Mouse (Mus musculus) forebrain, postnatal 0 days (tissue): ENCODE measurements around the gene Adad2. TPM values are rescaled to one million over a fixed set of nuclear protein-coding genes. Genes with fewer than 3 reads are reported as not detected.

Source experiments
- ATAC-seq: fragments of 200-750 bp; cut with Nextera tagmentation; 2 replicates; pipeline ENCODE4 v1.8.0; 2017; ENCODE audit warnings: mild to moderate bottlenecking, moderate library complexity
- DNase-seq: peaks from one replicate; pipeline ENCODE4 v3.0.0-alpha.2; 2015
- H3K27ac ChIP-seq: fragments of 300-500 bp; sonication (generic); 2 replicates; pipeline ENCODE4 v1.5.1; 2014; ENCODE audit warnings: low read depth, mild to moderate bottlenecking, antibody characterized with exemption, low read length, moderate library complexity, mixed read lengths
- H3K27me3 ChIP-seq: fragments of 300-500 bp; sonication (generic); 2 replicates; pipeline ENCODE4 v1.6.1; 2014; ENCODE audit warnings: mild to moderate bottlenecking, low read length, mixed read lengths; ENCODE audit not compliant: insufficient read depth
- H3K36me3 ChIP-seq: fragments of 300-500 bp; sonication (generic); 2 replicates; pipeline ENCODE4 v1.6.1; 2014; ENCODE audit warnings: mild to moderate bottlenecking, moderate library complexity; ENCODE audit not compliant: insufficient read depth
- H3K4me1 ChIP-seq: fragments of 300-500 bp; sonication (generic); 2 replicates; pipeline ENCODE4 v1.6.1; 2014; ENCODE audit warnings: antibody characterized with exemption; ENCODE audit not compliant: insufficient read depth
- H3K4me2 ChIP-seq: fragments of 300-500 bp; sonication (generic); 2 replicates; pipeline ENCODE4 v1.6.1; 2014; ENCODE audit warnings: low read depth, mild to moderate bottlenecking, moderate library complexity
- H3K4me3 ChIP-seq: fragments of 300-500 bp; sonication (generic); 2 replicates; pipeline ENCODE4 v1.5.1; 2014; ENCODE audit warnings: low read depth, low read length, mixed read lengths
- H3K9ac ChIP-seq: fragments of 300-500 bp; sonication (generic); 2 replicates; pipeline ENCODE4 v1.6.1; 2014; ENCODE audit warnings: mild to moderate bottlenecking
- H3K9me3 ChIP-seq: fragments of 300-500 bp; sonication (generic); 2 replicates; pipeline ENCODE4 v1.6.1; 2016; ENCODE audit warnings: low read length
- CTCF ChIP-seq: sonication (generic); IDR thresholded peaks from 2 replicates; pipeline ENCODE4 v1.5.1; 2016; ENCODE audit warnings: antibody characterized with exemption, control low read depth, low read depth
- WGBS: fragments of 180-500 bp; shearing (Covaris S2); extraction: QIAGEN DNeasy Blood & Tissue Kit; methylation state at CpG from one replicate; pipeline ENCODE4 v1.1.7; 2014; 5-methylcytosine and 5-hydroxymethylcytosine counted together
- polyA plus RNA-seq: library from polyadenylated mRNA; unstranded; fragments of >200 nt; fragmentation: Nextera tagmentation; extraction: Ambion mirVana; gene quantifications from 2 replicates; pipeline ENCODE4 v1.2.1, GENCODE M21; 2015
- total RNA-seq: library from RNA; depleted of rRNA; stranded (reverse); fragments of >200 nt; gene quantifications from 2 replicates; pipeline ENCODE4 v1.2.3, GENCODE M21; 2014; rRNA removed

Adad2 gene
- total RNA-seq (not detected in 2 replicates), polyA plus RNA-seq (0.09 and 0.16 TPM in 2 replicates)

GRCm38 (mm10) chr8:119612471-119612870, at the start of gene Adad2:
Gene Adad2 (plus strand): TSS chr8:119612747.
- ATAC-seq, result no peak
- no peak within 1 kb of the TSS for H3K4me2 ChIP-seq
- H3K27me3 ChIP-seq, result no peaks in the 10 kb centered on the region

DNA sequence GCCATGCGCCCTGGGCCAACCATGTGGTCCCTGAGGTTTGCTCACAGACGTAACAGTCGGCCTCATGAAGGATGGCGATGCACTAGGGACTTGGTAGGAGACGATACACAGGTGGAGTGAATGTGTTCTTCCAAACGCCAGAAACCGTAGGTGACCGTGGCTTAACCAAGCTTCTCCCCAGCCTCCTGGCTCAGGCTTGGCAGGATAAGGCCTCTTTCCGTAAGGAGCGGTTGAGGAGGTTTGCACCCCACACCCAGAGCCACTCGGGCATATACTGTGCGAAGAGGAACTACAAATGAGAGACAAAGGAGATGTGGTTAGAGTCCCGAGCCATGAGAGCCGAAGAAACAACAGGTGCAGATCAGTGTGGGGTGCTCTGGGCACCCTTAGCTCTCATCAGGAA, 48.7 kb upstream of the Adad2 start:
- Histone ChIP-seq H3K9ac (no peak overlapping the region), H3K27ac (no peak overlapping the region), H3K36me3 (peaks cover 63% of the 10 kb centered on the region), H3K4me2 (no peak overlapping the region), H3K27me3 (no peaks in the 10 kb centered on the region), H3K9me3 (no peaks in the 10 kb centered on the region), H3K4me3 (no peak overlapping the region), H3K4me1 (0 out of 2 replicates have a peak, but pooled peaks cover 3% of the 10 kb centered on the region)
- WGBS, result 94% methylated on average over 14 of the region's 14 CpGs
- ATAC-seq (no peak), DNase-seq (no peak)
- TF ChIP-seq CTCF, result no peak

More at GRCm38 (mm10) chr8:119612471-119612870, at the start of gene Adad2:
- H3K9ac ChIP-seq, result no peak within 1 kb of the TSS
- no peaks in the 10 kb centered on the region for H3K9me3 ChIP-seq
- TF ChIP-seq CTCF, result no peak
- no peaks in the 10 kb centered on the region for H3K4me1 ChIP-seq
- no peak within 1 kb of the TSS for H3K27ac ChIP-seq
- no peaks in the 10 kb centered on the region for H3K36me3 ChIP-seq
- 89% methylated on average over 26 of the region's 26 CpGs for WGBS
- no peak for DNase-seq
- H3K4me3 ChIP-seq, result no peak within 1 kb of the TSS

GRCm38 (mm10) chr8:119566367-119566766, 46.2 kb upstream of the Adad2 start:
- no peak overlapping the region for H3K27ac ChIP-seq
- DNase-seq, result no peak
- TF ChIP-seq CTCF, result no peak
- H3K4me1 ChIP-seq, result no peaks in the 10 kb centered on the region
- H3K4me2 ChIP-seq, result no peak overlapping the region
- H3K9ac ChIP-seq, result no peak overlapping the region
- no peak overlapping the region for H3K4me3 ChIP-seq
- H3K9me3 ChIP-seq, result no peaks in the 10 kb centered on the region
- 83% methylated on average over 11 of the region's 11 CpGs for WGBS
- no peaks in the 10 kb centered on the region for H3K27me3 ChIP-seq
- H3K36me3 ChIP-seq, result peaks cover 55% of the 10 kb centered on the region
- no peak for ATAC-seq

DNA sequence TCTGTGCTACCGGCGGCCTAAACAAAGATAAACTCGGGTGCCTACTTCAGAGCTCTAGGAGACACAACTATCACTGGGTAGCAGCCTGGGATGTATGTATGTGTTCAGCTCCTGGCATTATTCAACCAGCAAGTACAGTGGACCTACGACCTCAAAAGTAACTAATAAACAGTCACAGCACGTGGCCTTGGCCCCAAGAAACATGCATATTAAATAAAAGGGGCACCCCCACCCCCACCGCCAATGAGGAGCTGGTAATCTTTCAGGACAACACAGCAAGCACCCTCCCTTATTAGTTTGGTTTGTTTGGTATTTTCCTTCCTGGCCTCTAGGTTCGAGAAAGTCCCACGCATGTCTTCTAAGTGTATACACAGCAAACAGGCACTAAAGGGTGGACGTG, 44.3 kb upstream of the Adad2 start:
- H3K9ac ChIP-seq, result no peak overlapping the region
- H3K36me3 ChIP-seq, result peaks cover 39% of the 10 kb centered on the region
- WGBS, result 93% methylated on average over 9 of the region's 9 CpGs
- ATAC-seq (no peak), DNase-seq (no peak)
- H3K27ac ChIP-seq, result no peak overlapping the region
- no peak overlapping the region for H3K4me2 ChIP-seq
- H3K27me3 ChIP-seq, result no peaks in the 10 kb centered on the region
- H3K9me3 ChIP-seq, result no peaks in the 10 kb centered on the region
- H3K4me3 ChIP-seq, result no peak overlapping the region
- H3K4me1 ChIP-seq, result no peaks in the 10 kb centered on the region
- no peak for TF ChIP-seq CTCF

- Histone ChIP-seq H3K4me1 (peaks cover 4% of the 10 kb centered on the region), H3K27ac (no peak overlapping the region), H3K4me2 (no peak overlapping the region), H3K4me3 (no peak overlapping the region), H3K36me3 (peaks cover 32% of the 10 kb centered on the region), H3K9ac (no peak overlapping the region), H3K9me3 (no peaks in the 10 kb centered on the region), H3K27me3 (no peaks in the 10 kb centered on the region)
- no peak for TF ChIP-seq CTCF
- no peak for ATAC-seq
- 77% methylated on average over 7 of the region's 7 CpGs for whole genome bisulfite sequencing
- DNase-seq, result no peak
Measured at GRCm38 (mm10) chr8:119568951-119569350, 43.6 kb upstream of the Adad2 start.

- DNase-seq, result no peak
- ATAC-seq, result no peak
- Histone ChIP-seq H3K36me3 (peaks cover 24% of the 10 kb centered on the region), H3K4me2 (no peak overlapping the region), H3K4me3 (no peak overlapping the region), H3K27me3 (no peaks in the 10 kb centered on the region), H3K9me3 (no peaks in the 10 kb centered on the region), H3K27ac (no peak overlapping the region), H3K4me1 (peaks cover 5% of the 10 kb centered on the region), H3K9ac (no peak overlapping the region)
- TF ChIP-seq CTCF, result no peak
- WGBS, result 42% methylated on average over 4 of the region's 4 CpGs
Measured at GRCm38 (mm10) chr8:119569881-119570280, 42.7 kb upstream of the Adad2 start.

DNA sequence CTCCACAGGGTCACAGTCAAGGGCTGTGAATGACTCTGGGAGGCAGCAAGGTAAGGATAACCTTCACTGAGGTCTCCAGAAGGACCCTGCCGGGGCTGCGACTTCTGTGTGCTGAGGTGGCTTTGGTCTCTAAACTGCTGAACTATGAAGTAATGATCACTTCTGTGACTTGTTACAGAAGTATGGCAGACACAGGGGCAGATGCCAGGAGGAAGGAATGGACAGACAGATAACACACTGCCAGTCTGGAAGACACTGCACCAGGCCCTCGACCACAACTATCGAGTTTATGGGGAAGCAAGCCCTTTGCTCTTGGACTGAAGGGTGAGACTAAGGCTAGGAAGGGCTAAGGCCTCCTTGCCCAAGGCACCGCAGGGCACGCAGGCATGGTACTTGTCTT, 41.4 kb upstream of the Adad2 start:
- ATAC-seq, result no peak
- Histone ChIP-seq H3K27me3 (no peaks in the 10 kb centered on the region), H3K4me2 (no peak overlapping the region), H3K9ac (no peak overlapping the region), H3K4me3 (no peak overlapping the region), H3K9me3 (no peaks in the 10 kb centered on the region), H3K4me1 (peaks cover 5% of the 10 kb centered on the region), H3K36me3 (peaks cover 11% of the 10 kb centered on the region), H3K27ac (no peak overlapping the region)
- 90% methylated on average over 6 of the region's 6 CpGs for WGBS
- no peak for TF ChIP-seq CTCF
- DNase-seq, result no peak

- Histone ChIP-seq H3K4me2 (no peak overlapping the region), H3K9ac (no peak overlapping the region), H3K27me3 (no peaks in the 10 kb centered on the region), H3K4me3 (no peak overlapping the region), H3K4me1 (peaks cover 5% of the 10 kb centered on the region), H3K9me3 (no peaks in the 10 kb centered on the region), H3K27ac (no peak overlapping the region), H3K36me3 (peaks cover 5% of the 10 kb centered on the region; the same call in 1 of the 2 replicates)
- no peak for ATAC-seq
- WGBS, result 92% methylated on average over 4 of the region's 4 CpGs
- TF ChIP-seq CTCF, result no peak
- no peak for DNase-seq
Measured at GRCm38 (mm10) chr8:119572411-119572810, 40.1 kb upstream of the Adad2 start.
